Mouse (Mus musculus) ES-Bruce4 (cell line): ENCODE results near the gene Ajm1.
"Not testable (repeated sequence)": the region's sequence is repeated elsewhere in the genome, so short reads cannot be mapped to it uniquely, and the experiment has no call there.

Experiments used
- CTCF ChIP-seq: IDR thresholded peaks from one replicate; pipeline ENCODE4 v1.8.1; 2011; ENCODE audit warnings: low read depth, low read length
- POLR2A ChIP-seq: IDR thresholded peaks from one replicate; pipeline ENCODE4 v1.8.1; 2011; ENCODE audit warnings: low read length; ENCODE audit not compliant: insufficient read depth

GRCm38 (mm10) chr2:25553171-25553786, 28.3 kb downstream of the Ajm1 start:
- not testable (repeated sequence) for TF ChIP-seq POLR2A, CTCF
